ENCODE assay signal across 8 mouse cellular contexts in genomic region chr4:141444451-141445327, GRCm38 (mm10). TPM values are rescaled to one million over a fixed set of nuclear protein-coding genes. Genes with fewer than 3 reads are reported as not detected.
DNase-seq lines count a peak whose midpoint lies in the region; ATAC-seq lines count a peak whose summit lies in the region.

TSS of gene Zbtb17 (plus strand) at chr4:141444654.

- ATAC-seq in heart, embryonic 14.5 days (ENCODE audit: insufficient number of reproducible peaks, insufficient read depth, low FRiP score, low read depth) = peak; percentile 84
- ATAC-seq in liver, embryonic 13.5 days (ENCODE audit: low read depth) = peak; percentile 89
- peak; percentile 92 for ATAC-seq in stomach, embryonic 14.5 days (ENCODE audit: insufficient number of reproducible peaks, insufficient read depth, low FRiP score, low read depth)

- peak within 1 kb of the TSS; percentile 73 for H3K4me2 ChIP-seq in heart, embryonic 14.5 days (ENCODE audit: low read length)
- peak within 1 kb of the TSS; percentile 92 for H3K4me2 ChIP-seq in liver, embryonic 13.5 days
- peak within 1 kb of the TSS; percentile 90 for H3K4me2 ChIP-seq in stomach, embryonic 14.5 days (replicated peaks; ENCODE audit: low read depth, low read length)

- H3K27me3 ChIP-seq in forebrain, embryonic 10.5 days (ENCODE audit: poor library complexity, severe bottlenecking) = no peaks in the 10 kb centered on the region
- no peaks in the 10 kb centered on the region for H3K27me3 ChIP-seq in heart, embryonic 14.5 days (ENCODE audit: control insufficient read depth, insufficient read depth, low read length)
- no peaks in the 10 kb centered on the region for H3K27me3 ChIP-seq in liver, embryonic 13.5 days
- no peaks in the 10 kb centered on the region for H3K27me3 ChIP-seq in stomach, embryonic 14.5 days (ENCODE audit: control insufficient read depth, insufficient read depth, low read length)

- under 1% methylated on average over 101 of the region's 102 CpGs for WGBS in forebrain, embryonic 10.5 days
- WGBS in heart, embryonic 14.5 days = under 1% methylated on average over 67 of the region's 102 CpGs
- WGBS in liver, embryonic 13.5 days (ENCODE audit: insufficient replicate concordance) = under 1% methylated on average over 81 of the region's 102 CpGs
- under 1% methylated on average over 96 of the region's 102 CpGs for WGBS in stomach, embryonic 14.5 days

- peak within 1 kb of the TSS; percentile 99 for H3K4me3 ChIP-seq in forebrain, embryonic 10.5 days
- peak within 1 kb of the TSS; percentile 85 to 100 for H3K4me3 ChIP-seq in heart, embryonic 14.5 days (ENCODE audit: control insufficient read depth in 1 of 2, insufficient read depth in 1 of 2, low read depth in 1 of 2, low read length in 2 of 2)
- H3K4me3 ChIP-seq in liver, embryonic 13.5 days (replicated peaks) = peak within 1 kb of the TSS; percentile 99
- peak within 1 kb of the TSS; percentile 90 for H3K4me3 ChIP-seq in stomach, embryonic 14.5 days (ENCODE audit: low read depth, low read length)

- DNase-seq in CD8-positive naive resting alpha-beta T cell, adult 2 months (ENCODE audit: low read depth in 2 of 2, low spot score in 2 of 2) = peak; percentile 83 to 86
- peak; percentile 72 for DNase-seq in c-Kit-negative CD71-positive TER-119-positive erythroid progenitor cells, embryonic 14.5 days (ENCODE audit: low read depth, low spot score)
- DNase-seq in forebrain, embryonic 10.5 days (ENCODE audit: extremely low spot score, low spot score) = peak; percentile 89
- DNase-seq in kidney, postnatal 10 days = peak; percentile 95
- peak; percentile 85 for DNase-seq in liver, embryonic 13.5 days
- peak; percentile 79 to 87 for DNase-seq in natural killer cell, adult 2 months (ENCODE audit: low spot score in 2 of 2)

- peak within 1 kb of the TSS; percentile 98 for H3K27ac ChIP-seq in forebrain, embryonic 10.5 days
- peak within 1 kb of the TSS; percentile 29 to 84; a peak in 3 of 4 replicates for H3K27ac ChIP-seq in heart, embryonic 14.5 days (replicated peaks in 1 of 2; ENCODE audit: control insufficient read depth in 1 of 2, insufficient read depth in 1 of 2, low read depth in 2 of 2, low read length in 2 of 2)
- peak within 1 kb of the TSS; percentile 64 for H3K27ac ChIP-seq in liver, embryonic 13.5 days
- peak within 1 kb of the TSS; percentile 61 for H3K27ac ChIP-seq in stomach, embryonic 14.5 days (ENCODE audit: low read length)

- peak within 1 kb of the TSS; percentile 98 for H3K9ac ChIP-seq in heart, embryonic 14.5 days (ENCODE audit: low read length)
- peak within 1 kb of the TSS; percentile 91 for H3K9ac ChIP-seq in liver, embryonic 13.5 days
- peak within 1 kb of the TSS; percentile 94 for H3K9ac ChIP-seq in stomach, embryonic 14.5 days (replicated peaks; ENCODE audit: low read depth, low read length)

- peaks cover 33% of the 10 kb centered on the region for H3K4me1 ChIP-seq in forebrain, embryonic 10.5 days
- H3K4me1 ChIP-seq in heart, embryonic 14.5 days (ENCODE audit: control insufficient read depth in 2 of 2, insufficient read depth in 2 of 2, low read length in 2 of 2) = peaks cover 7 to 21% of the 10 kb centered on the region in 2 experiments
- peaks cover 31% of the 10 kb centered on the region for H3K4me1 ChIP-seq in liver, embryonic 13.5 days (replicated peaks)
- H3K4me1 ChIP-seq in stomach, embryonic 14.5 days (ENCODE audit: control insufficient read depth, insufficient read depth, low read length) = peaks cover 12% of the 10 kb centered on the region

- H3K36me3 ChIP-seq in forebrain, embryonic 10.5 days (replicated peaks) = peaks cover 33% of the 10 kb centered on the region
- H3K36me3 ChIP-seq in heart, embryonic 14.5 days (ENCODE audit: control insufficient read depth, insufficient read depth, low read length) = peaks cover 25% of the 10 kb centered on the region
- peaks cover 32% of the 10 kb centered on the region for H3K36me3 ChIP-seq in liver, embryonic 13.5 days
- H3K36me3 ChIP-seq in stomach, embryonic 14.5 days (ENCODE audit: control insufficient read depth, insufficient read depth, low read length) = peaks cover 23% of the 10 kb centered on the region

- H3K9me3 ChIP-seq in forebrain, embryonic 10.5 days = no peaks in the 10 kb centered on the region
- no peaks in the 10 kb centered on the region for H3K9me3 ChIP-seq in heart, embryonic 14.5 days (ENCODE audit: control insufficient read depth, low read length)
- no peaks in the 10 kb centered on the region for H3K9me3 ChIP-seq in liver, embryonic 13.5 days (replicated peaks)
- no peaks in the 10 kb centered on the region for H3K9me3 ChIP-seq in stomach, embryonic 14.5 days (ENCODE audit: control insufficient read depth, low read depth, low read length)

RNA-seq across cellular contexts. Expression of gene Zbtb17, which starts in this region (rescaled TPM):
- 58.9 and 61.1 TPM in 2 replicates for polyA plus RNA-seq in forebrain, embryonic 10.5 days (2016; fragmentation: Nextera tagmentation; extraction: Ambion mirVana)
- 16.2 and 18.8 TPM in 2 replicates for polyA plus RNA-seq in heart, embryonic 14.5 days (2014; fragmentation: Nextera tagmentation; extraction: Ambion mirVana)
- 9.5 and 11.4 TPM in 2 replicates for polyA plus RNA-seq in liver, embryonic 13.5 days (2015; fragmentation: Nextera tagmentation; extraction: Ambion mirVana)
- 30.8 and 30.9 TPM in 2 replicates for polyA plus RNA-seq in stomach, embryonic 14.5 days (2014; fragmentation: Nextera tagmentation; extraction: Ambion mirVana)

Comparison
In these comparisons a context has a peak if more than half of its experiments do, and no peak if none do; other contexts are left out.
1. Peak in every context shown above with its lines: DNase-seq, ATAC-seq, H3K4me3 ChIP-seq and H3K27ac ChIP-seq.